Mouse (Mus musculus): ENCODE measurements around the gene Kcnq5.

DNA sequence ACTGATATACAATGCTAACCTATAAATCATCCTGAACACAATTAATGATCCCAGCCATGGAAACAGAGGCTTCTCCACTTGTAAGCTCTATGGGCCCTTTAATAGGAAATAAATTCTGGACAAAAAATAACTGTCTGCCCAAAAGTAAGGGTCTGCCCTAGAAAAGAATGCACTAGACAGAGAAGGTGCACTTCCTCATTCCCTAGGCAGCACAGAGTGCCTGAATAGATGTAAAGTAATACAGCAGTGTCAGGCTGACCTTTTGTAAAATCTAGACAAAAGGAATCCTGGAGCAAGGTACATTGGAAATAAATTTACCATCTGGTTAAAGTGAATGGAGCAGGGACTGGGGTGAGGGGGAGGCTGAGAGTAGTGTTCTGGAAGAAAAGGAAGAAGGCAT, 417.8 kb downstream of the Kcnq5 start:
- TF ChIP-seq GATA1 (IDR thresholded peaks at IDR 0.05; ENCODE audit: borderline replicate concordance, low read length) (no peak), CTCF (IDR thresholded peaks at IDR 0.05; ENCODE audit: low read depth, low read length) (no peak), TAL1 (conservative IDR thresholded peaks at IDR 0.05; ENCODE audit: low read depth, low read length) (no peak), GATA2 (IDR thresholded peaks at IDR 0.05; ENCODE audit: borderline replicate concordance, low read depth, low read length) (no peak), POLR2AphosphoS5 (IDR thresholded peaks at IDR 0.05; ENCODE audit: insufficient replicate concordance, low read depth, low read length) (no peak)

Measured in G1E (cell line).